Mouse (Mus musculus) thymus, postnatal 10 days (tissue): Measurements from ENCODE around the gene Fasn.

ENCODE experiments used
- DNase-seq, 2 experiments: peaks; one replicate each; pipeline ENCODE4 v3.0.0; 2021; ENCODE audit warnings: low spot score in 2 of 2

Fasn gene

GRCm38 (mm10) chr11:120761811-120762671 lies 62.3 kb downstream of the Fasn start:
- DNase-seq, result no peak

- DNase-seq, result no peak
Measured at GRCm38 (mm10) chr11:120760236-120760635, 64.1 kb downstream of the Fasn start.
